Mouse (Mus musculus): ENCODE results near the gene Gpr50.

Gene Gpr50

DNA sequence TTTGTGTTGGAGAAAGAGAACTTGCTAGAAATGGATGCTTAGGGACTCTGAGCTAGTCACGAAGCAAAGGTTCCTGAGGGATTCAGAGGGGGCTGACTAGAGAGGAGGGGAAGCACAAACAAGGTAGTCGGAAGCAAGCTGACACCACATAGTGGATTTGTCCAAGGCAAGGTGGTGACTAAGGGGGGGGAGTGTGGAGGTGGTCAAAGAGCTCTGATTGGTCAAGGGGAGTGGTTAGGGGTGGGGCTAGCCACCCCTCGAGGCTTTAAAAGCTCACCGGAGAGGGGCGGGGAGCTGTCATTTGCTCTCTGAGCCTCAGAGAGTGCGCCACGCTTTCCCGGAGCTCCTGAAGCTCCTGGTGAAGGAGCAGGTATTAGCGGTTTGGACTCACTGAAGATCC is at the start of gene Gpr50:
TSS of gene Gpr50 (plus strand) at position 294 of the 400 bp plus-strand sequence.
- in situ Hi-C loops (cut with MboI; ENCODE audit: low sequenced_read_pairs) = no loop called here

- in situ Hi-C loops (cut with MboI; ENCODE audit: low sequenced_read_pairs) = no loop called here
Measured at GRCm38 (mm10) chrX:71622286-71622685, 41.2 kb upstream of the Gpr50 start.

GRCm38 (mm10) chrX:71623843-71624242 is 39.6 kb upstream of the Gpr50 start:
- in situ Hi-C loops (cut with MboI; ENCODE audit: low sequenced_read_pairs) = no loop called here

GRCm38 (mm10) chrX:71628306-71628705 is 35.2 kb upstream of the Gpr50 start:
- in situ Hi-C loops (cut with MboI; ENCODE audit: low sequenced_read_pairs) = no loop called here

DNA sequence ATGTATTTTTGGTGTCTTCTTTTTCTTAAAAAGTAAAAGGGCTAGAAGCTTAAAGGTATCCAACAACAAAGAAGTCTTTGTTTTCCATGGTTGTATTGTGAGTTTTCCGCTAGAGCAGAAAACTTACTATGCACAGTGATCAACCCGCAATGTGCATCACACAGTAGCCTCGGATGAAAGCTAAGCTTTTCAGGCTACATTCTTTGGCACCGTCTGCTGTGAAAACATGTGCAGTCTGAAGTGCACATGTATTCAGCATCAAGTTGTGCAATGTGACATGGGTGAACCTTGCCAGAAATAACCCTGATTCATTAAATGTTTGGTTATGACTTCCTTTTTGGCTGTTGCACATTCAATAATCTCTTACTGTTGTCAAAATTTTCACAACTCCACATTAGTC is 32.8 kb upstream of the Gpr50 start:
- in situ Hi-C loops (cut with MboI; ENCODE audit: low sequenced_read_pairs) = no loop called here

DNA sequence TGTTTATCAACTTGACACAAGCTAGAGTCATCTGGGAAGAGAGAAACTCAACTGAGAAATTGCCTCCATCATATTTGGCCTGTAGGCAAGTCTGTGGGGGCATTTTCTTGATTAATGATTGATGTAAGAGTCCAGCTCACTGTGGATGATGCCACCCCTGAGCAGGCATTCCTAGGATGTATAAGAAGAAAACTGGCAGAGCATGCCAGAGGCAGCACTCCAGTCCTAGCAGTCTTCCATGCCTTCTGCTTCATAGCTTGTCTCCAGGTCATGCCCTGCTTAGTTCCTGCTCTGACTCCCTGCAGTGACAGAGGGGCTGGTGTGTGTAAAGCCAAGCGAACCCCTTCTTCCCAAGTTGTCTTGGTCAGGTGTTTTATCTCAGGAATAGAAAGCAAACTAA is 32.3 kb upstream of the Gpr50 start:
- in situ Hi-C loops (cut with MboI; ENCODE audit: low sequenced_read_pairs) = no loop called here

- in situ Hi-C loops (cut with MboI; ENCODE audit: low sequenced_read_pairs) = loop anchor here (5.0 kb wide), 1 partner anchor 299 kb away; no protein-coding TSS in a partner anchor
Measured at GRCm38 (mm10) chrX:71647958-71648357, 15.5 kb upstream of the Gpr50 start.

GRCm38 (mm10) chrX:71648434-71648833 is 15.0 kb upstream of the Gpr50 start:
- in situ Hi-C loops (cut with MboI; ENCODE audit: low sequenced_read_pairs) = loop anchor here (5.0 kb wide), 1 partner anchor 299 kb away; no protein-coding TSS in a partner anchor

- in situ Hi-C loops (cut with MboI; ENCODE audit: low sequenced_read_pairs) = loop anchor here (5.0 kb wide), 1 partner anchor 298 kb away; no protein-coding TSS in a partner anchor
Measured at GRCm38 (mm10) chrX:71648848-71649454, 14.5 kb upstream of the Gpr50 start.

- in situ Hi-C loops (cut with MboI; ENCODE audit: low sequenced_read_pairs) = loop anchor here (5.0 kb wide), 1 partner anchor 297 kb away; no protein-coding TSS in a partner anchor
Measured at GRCm38 (mm10) chrX:71649993-71650392, 13.5 kb upstream of the Gpr50 start.

GRCm38 (mm10) chrX:71661794-71662193 is 1.7 kb upstream of the Gpr50 start:
- in situ Hi-C loops (cut with MboI; ENCODE audit: low sequenced_read_pairs) = no loop called here

DNA sequence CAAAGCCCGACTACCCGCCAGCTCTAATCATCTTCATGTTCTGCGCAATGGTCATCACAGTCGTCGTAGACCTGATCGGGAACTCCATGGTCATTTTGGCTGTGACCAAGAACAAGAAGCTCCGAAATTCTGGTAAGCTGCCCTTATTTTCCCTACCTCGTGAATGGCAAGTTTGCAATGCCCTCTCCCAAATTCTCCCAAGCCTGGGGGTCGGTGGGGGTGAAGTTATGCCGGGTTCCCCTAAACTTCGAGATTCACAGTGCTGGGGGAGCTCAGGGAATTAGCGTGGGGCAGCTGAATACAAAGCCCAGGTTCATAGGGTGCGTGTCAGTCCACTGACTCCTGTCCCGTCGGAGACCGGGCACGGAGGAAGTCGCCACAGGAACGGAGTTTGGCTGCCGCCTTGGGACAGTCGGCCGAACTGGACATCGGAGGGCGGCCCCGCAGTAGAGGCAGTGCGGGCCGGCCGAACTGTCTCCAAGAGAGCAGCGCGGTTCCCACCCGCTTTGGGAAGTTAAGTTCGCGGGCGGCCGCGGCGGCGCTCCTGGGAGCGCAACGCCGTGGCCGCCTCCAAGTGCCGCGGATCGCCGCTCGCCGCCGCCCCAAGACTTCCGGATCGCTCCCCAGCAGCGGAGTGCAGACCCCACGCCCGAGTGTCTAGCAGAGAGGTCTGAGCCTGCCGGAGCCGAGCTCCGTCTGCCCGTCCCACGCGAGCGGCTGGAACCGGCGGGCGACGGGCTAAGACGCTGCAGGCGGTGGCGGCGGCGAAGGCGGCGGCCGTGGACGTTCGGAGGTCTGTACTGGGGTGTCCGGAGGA is 612 bp downstream of the Gpr50 start:
- in situ Hi-C loops (cut with MboI; ENCODE audit: low sequenced_read_pairs) = no loop called here

DNA sequence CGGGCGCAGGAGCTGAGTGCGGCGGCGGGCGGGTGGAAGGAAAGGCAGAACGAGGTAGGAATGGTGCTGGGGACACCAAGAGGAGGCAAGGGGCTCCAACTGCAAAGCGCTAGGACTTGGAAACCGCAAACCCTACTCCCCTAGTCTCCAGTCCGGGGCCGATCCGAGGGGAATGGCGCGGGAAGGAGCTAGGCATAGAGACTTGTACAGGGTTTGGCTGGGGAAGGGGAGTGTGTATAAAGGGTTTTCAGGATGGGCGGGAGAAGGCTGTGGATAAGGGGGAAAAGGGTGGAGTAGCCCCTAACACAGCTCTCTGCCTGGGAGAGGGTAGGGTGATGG is 1.2 kb downstream of the Gpr50 start:
- in situ Hi-C loops (cut with MboI; ENCODE audit: low sequenced_read_pairs) = no loop called here

DNA sequence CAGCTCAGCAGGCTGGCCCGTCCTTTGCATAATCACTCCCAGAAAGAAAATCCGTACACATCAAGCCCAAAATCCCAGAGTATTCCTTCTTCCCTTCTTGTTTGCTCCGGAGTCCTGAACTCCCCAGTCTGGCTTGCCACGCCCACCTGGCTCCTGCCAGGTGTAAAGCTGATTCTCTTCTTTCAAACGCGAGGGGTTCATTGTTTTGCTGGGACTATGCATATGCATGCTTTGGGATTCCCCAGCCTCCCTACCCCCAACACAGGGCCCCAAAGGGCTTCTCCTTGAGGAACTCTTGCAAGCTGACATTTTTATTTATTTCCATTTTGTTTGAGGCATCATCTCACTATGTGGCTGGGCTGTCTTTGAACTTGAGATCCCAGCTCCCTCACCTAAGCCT is 6.8 kb downstream of the Gpr50 start:
- in situ Hi-C loops (cut with MboI; ENCODE audit: low sequenced_read_pairs) = no loop called here

- in situ Hi-C loops (cut with MboI; ENCODE audit: low sequenced_read_pairs) = no loop called here
Measured at GRCm38 (mm10) chrX:71700817-71701469, 37.5 kb downstream of the Gpr50 start.
